In genomic region chr13:42071011-42071410, GRCm38 (mm10) we compare ENCODE assay signal across 1 mouse cellular context.
TF ChIP-seq lines count a peak whose summit lies in the region.

No protein-coding gene starts in this region.

TF ChIP-seq in MEL, 35 proteins besides CTCF, POLR2A, EP300 and RAD21 (continued from another document):
- no peak for TF ChIP-seq ZNF384 (IDR thresholded peaks at IDR 0.05; ENCODE audit: low read depth, low read length)
- no peak for TF ChIP-seq NRF1 (IDR thresholded peaks at IDR 0.05; ENCODE audit: insufficient read depth, low read depth, low read length, poor library complexity, severe bottlenecking)
- no peak for TF ChIP-seq POLR2AphosphoS5 (IDR thresholded peaks at IDR 0.05; ENCODE audit: borderline replicate concordance, low read depth, low read length)
- peak; percentile 43; the same call in 1 of the 2 replicates for TF ChIP-seq RCOR1 (IDR thresholded peaks at IDR 0.05; ENCODE audit: low read depth, low read length)
- TF ChIP-seq MYB (IDR thresholded peaks at IDR 0.05; ENCODE audit: low read depth, low read length): no peak
- peak; percentile 86 for TF ChIP-seq BHLHE40 (IDR thresholded peaks at IDR 0.05; ENCODE audit: borderline replicate concordance, low read depth, low read length)
- no peak for TF ChIP-seq GATA1 (IDR thresholded peaks at IDR 0.05; ENCODE audit: low read depth, low read length)
- TF ChIP-seq ELF1 (IDR thresholded peaks at IDR 0.05; ENCODE audit: low read depth, low read length): no peak
- no peak for TF ChIP-seq GABPA (IDR thresholded peaks at IDR 0.05; ENCODE audit: low read depth, low read length)
- TF ChIP-seq USF1 (IDR thresholded peaks at IDR 0.05; ENCODE audit: low read depth, low read length): peak; percentile 52; the same call in 1 of the 2 replicates
